Mouse (Mus musculus) erythroblast, embryonic 14.5 days (primary cell): Measurements from ENCODE around the gene Max.

Experiments
- GATA1 ChIP-seq: IDR thresholded peaks from 2 replicates; pipeline ENCODE4 v1.6.1; 2012; ENCODE audit warnings: low read length, inconsistent platforms, mixed read lengths
- TAL1 ChIP-seq: IDR thresholded peaks from 3 replicates; pipeline ENCODE4 v1.6.1; 2012; ENCODE audit warnings: low read length, inconsistent platforms, mixed read lengths

- no peak for TF ChIP-seq TAL1
- no peak for TF ChIP-seq GATA1
Measured at GRCm38 (mm10) chr12:76948781-76949180, 13.2 kb downstream of the Max start.
